Mouse (Mus musculus): ENCODE measurements around the gene Kras. TPM values are rescaled to one million over a fixed set of nuclear protein-coding genes. Genes with fewer than 3 reads are reported as not detected.

Gene Kras
- total and polyA plus RNA-seq, 2 experiments from 2014 or later: 16.8 to 34.2 TPM

DNA sequence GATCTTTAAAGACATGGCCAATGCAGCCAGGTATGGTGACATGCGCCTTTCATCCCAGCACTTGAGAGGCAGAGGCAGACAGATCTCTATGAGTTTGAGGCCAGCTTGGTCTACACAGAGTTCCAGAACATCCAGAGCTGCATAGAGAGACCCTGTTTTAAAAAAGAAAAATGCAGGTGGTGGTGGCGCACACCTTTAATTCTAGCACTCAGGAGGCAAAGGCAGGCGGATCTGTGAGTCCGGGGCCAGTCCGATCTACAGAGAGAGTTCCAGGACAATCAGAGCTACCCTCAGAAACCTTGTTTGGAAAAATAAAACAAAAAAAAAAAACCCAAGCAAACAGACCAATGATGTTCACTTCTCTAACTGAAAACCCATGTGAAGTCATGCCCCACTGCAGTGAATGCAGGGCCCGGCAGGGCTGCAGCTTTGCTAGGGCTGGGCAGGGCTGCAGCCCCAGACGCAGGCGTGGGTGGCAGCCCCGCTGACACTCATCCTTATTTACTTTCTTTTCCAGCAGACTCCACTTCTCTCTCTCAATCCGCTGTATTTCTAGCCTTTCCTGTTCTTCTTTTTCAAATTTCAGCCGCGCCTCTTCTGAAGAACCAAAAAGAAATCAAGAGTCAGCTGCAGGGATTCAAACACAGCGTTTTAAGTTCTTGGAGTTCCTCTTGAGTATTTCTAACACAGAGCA is 47.5 kb downstream of the Kras start:
- H3K4me2 ChIP-seq (ENCODE audit: low read depth, low read length): no peak overlapping the region
- DNase-seq (ENCODE audit: low spot score): no peak
- 76% methylated on average over 13 of the region's 13 CpGs for WGBS
- H3K9ac ChIP-seq (replicated peaks; ENCODE audit: low read depth, low read length): no peak overlapping the region
- H3K36me3 ChIP-seq (replicated peaks; ENCODE audit: control insufficient read depth, insufficient read depth, low read length): no peaks in the 10 kb centered on the region
- no peaks in the 10 kb centered on the region for H3K4me1 ChIP-seq (ENCODE audit: control insufficient read depth, insufficient read depth)
- no peak overlapping the region for H3K27ac ChIP-seq (ENCODE audit: low read depth)
- H3K4me3 ChIP-seq (ENCODE audit: low read depth, low read length): no peak overlapping the region
- no peak for ATAC-seq (ENCODE audit: insufficient read depth, low read depth)
- no peaks in the 10 kb centered on the region for H3K9me3 ChIP-seq (replicated peaks; ENCODE audit: control insufficient read depth, low read length)
- H3K27me3 ChIP-seq (ENCODE audit: control insufficient read depth, insufficient read depth, low read length): no peaks in the 10 kb centered on the region
- TF ChIP-seq EP300 (IDR thresholded peaks at IDR 0.05; ENCODE audit: low read depth) (no peak), CTCF (IDR thresholded peaks at IDR 0.05; ENCODE audit: low read depth) (no peak)

DNA sequence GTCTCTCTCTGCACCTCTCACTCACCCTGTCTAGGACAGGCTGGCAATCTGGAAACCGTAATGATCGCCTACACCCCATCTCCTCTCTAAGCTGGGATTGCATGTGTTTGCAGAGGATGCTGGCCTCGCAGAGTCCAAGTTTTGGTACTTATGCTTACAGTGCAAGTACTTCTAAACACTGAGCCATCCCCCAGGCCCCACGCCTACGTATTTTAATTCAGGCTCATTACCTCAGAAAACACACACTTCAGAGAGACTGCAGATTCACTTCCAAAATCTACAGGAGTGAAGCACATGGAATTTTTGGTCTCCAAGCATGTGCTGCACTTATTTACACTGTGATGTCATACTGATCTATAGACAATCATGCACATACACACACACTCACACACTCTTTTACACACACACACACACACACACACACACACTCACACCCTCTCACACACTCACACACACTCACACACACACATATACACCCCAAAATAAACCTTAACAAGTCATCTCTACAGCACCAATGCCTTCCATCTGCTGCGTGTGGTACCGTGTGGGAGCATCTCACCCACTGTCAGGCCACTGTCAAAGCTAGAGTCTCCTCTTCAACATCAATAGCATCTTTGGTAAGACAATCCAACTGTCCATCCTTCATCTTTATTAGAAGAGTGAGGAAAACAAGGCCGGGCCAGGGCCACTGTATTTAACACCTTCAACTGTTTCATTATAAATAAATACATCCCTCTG is 51.9 kb downstream of the Kras start:
- TF ChIP-seq EP300 (IDR thresholded peaks at IDR 0.05; ENCODE audit: low read depth) (no peak), CTCF (IDR thresholded peaks at IDR 0.05; ENCODE audit: low read depth) (no peak)
- WGBS: 88% methylated on average over 8 of the region's 8 CpGs
- Histone ChIP-seq H3K4me3 (ENCODE audit: low read depth, low read length) (no peak overlapping the region), H3K27me3 (ENCODE audit: control insufficient read depth, insufficient read depth, low read length) (no peaks in the 10 kb centered on the region), H3K36me3 (replicated peaks; ENCODE audit: control insufficient read depth, insufficient read depth, low read length) (no peaks in the 10 kb centered on the region), H3K9ac (replicated peaks; ENCODE audit: low read depth, low read length) (no peak overlapping the region), H3K4me1 (ENCODE audit: control insufficient read depth, insufficient read depth) (no peaks in the 10 kb centered on the region), H3K4me2 (ENCODE audit: low read depth, low read length) (no peak overlapping the region), H3K27ac (ENCODE audit: low read depth) (no peak overlapping the region), H3K9me3 (replicated peaks; ENCODE audit: control insufficient read depth, low read length) (no peaks in the 10 kb centered on the region)
- ATAC-seq (ENCODE audit: insufficient read depth, low read depth): no peak
- DNase-seq (ENCODE audit: low spot score): no peak

DNA sequence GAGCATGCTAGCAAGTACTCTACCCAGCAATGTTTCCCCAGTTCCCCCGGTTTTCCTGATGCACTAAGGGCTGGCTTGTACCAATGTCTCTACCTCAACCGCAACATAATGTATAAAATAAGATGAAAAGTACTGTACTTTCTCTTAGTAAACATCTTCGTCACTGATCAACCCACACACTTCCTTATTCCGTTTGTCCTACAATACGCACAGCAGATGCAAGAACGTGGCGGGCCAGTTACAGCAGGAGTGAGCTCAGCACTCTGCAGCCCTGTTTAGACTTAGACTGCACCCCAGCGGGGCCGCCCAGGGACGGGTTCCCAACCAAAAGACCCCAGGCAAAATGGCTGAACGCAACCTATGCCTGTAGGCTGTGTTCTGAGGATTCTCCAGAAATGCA is 56.6 kb downstream of the Kras start:
- Histone ChIP-seq H3K27me3 (ENCODE audit: control insufficient read depth, insufficient read depth, low read length) (no peaks in the 10 kb centered on the region), H3K4me1 (ENCODE audit: control insufficient read depth, insufficient read depth) (no peaks in the 10 kb centered on the region), H3K9me3 (replicated peaks; ENCODE audit: control insufficient read depth, low read length) (no peaks in the 10 kb centered on the region), H3K4me2 (ENCODE audit: low read depth, low read length) (no peak overlapping the region), H3K36me3 (replicated peaks; ENCODE audit: control insufficient read depth, insufficient read depth, low read length) (no peaks in the 10 kb centered on the region; the same call in 1 of the 2 replicates), H3K27ac (ENCODE audit: low read depth) (no peak overlapping the region), H3K4me3 (ENCODE audit: low read depth, low read length) (no peak overlapping the region), H3K9ac (replicated peaks; ENCODE audit: low read depth, low read length) (no peak overlapping the region)
- ATAC-seq (ENCODE audit: insufficient read depth, low read depth): no peak
- TF ChIP-seq EP300 (IDR thresholded peaks at IDR 0.05; ENCODE audit: low read depth): no peak
- DNase-seq (ENCODE audit: low spot score): no peak
- WGBS: 73% methylated on average over 11 of the region's 11 CpGs

DNA sequence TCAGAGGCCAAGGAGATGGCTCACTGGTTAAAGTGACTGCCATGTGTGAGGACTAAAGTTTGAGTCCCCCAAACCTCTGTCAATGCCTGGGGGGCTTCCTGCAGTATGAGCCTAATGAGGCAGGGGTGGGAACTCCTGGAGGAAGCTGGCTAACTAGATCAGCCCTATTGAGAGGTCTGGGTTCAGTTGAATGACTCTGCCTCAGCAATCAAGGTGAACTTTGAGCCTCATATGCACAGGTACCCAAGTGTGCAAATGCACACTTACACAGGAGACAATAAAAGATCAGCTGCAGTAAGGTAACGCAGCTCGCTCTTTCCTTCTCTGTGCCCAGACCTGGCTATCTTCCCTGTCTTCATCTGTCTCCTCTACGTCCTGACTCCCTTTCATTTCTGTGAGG is 57.0 kb downstream of the Kras start:
- DNase-seq (ENCODE audit: low spot score): no peak
- Histone ChIP-seq H3K4me2 (ENCODE audit: low read depth, low read length) (no peak overlapping the region), H3K9ac (replicated peaks; ENCODE audit: low read depth, low read length) (no peak overlapping the region), H3K4me1 (ENCODE audit: control insufficient read depth, insufficient read depth) (no peaks in the 10 kb centered on the region), H3K4me3 (ENCODE audit: low read depth, low read length) (no peak overlapping the region), H3K9me3 (replicated peaks; ENCODE audit: control insufficient read depth, low read length) (no peaks in the 10 kb centered on the region), H3K27me3 (ENCODE audit: control insufficient read depth, insufficient read depth, low read length) (no peaks in the 10 kb centered on the region), H3K27ac (ENCODE audit: low read depth) (no peak overlapping the region), H3K36me3 (replicated peaks; ENCODE audit: control insufficient read depth, insufficient read depth, low read length) (no peaks in the 10 kb centered on the region; the same call in 1 of the 2 replicates)
- no peak for TF ChIP-seq CTCF (IDR thresholded peaks at IDR 0.05; ENCODE audit: low read depth)
- no peak for TF ChIP-seq EP300 (IDR thresholded peaks at IDR 0.05; ENCODE audit: low read depth)
- no peak for ATAC-seq (ENCODE audit: insufficient read depth, low read depth)
- 67% methylated on average over 3 of the region's 3 CpGs for WGBS

DNA sequence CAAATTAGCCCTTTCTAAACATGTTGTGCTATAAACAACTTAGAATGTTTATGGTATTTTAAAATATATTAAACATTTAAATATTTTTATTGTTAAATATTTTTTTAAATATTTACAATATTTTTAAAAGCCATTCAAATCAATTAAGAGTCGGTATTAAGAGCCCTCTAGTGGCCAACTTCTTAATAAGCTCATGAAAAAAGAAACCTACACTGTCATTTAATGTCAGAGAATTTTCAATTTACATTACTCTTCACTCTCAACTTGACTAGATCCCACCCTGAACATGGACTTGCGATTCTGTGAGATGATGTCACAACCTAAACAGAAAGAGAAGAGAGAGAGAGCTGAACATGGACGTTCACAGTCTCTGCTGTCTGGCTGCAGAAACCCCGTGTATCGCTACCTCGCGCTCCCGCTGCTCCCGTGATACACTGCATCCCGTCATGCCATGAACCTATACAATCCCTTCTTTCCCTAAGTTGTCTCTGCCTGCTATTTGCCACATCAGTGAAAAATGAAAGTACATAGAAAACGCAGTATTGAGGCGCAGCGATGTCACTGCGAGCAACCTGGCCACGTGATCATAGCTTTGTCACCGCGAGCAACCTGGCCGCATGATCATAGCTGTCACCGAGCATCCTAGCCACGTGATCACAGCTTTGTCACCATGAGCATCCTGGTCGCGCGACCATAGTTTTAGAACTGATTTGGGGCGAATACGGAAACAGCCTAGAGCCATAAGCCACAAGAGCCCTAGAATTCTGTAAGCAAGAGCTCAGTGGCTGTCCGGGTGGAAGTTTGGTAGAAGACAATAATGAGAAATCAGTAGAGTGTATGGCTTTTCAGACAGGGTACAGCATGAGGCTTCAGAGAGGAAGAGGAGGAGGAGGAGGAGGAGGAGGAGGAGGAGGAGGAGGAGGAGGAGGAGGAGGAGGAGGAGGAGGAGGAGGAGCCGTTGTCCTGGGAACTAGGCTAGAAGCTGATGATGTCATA is 62.6 kb downstream of the Kras start:
- Histone ChIP-seq H3K9me3 (replicated peaks; ENCODE audit: control insufficient read depth, low read length) (no peaks in the 10 kb centered on the region), H3K27ac (ENCODE audit: low read depth) (no peak overlapping the region), H3K36me3 (replicated peaks; ENCODE audit: control insufficient read depth, insufficient read depth, low read length) (no peaks in the 10 kb centered on the region; the same call in none of the 2 replicates), H3K9ac (replicated peaks; ENCODE audit: low read depth, low read length) (no peak overlapping the region), H3K4me2 (ENCODE audit: low read depth, low read length) (peak overlapping the region; percentile 55), H3K4me1 (ENCODE audit: control insufficient read depth, insufficient read depth) (peaks cover under 1% of the 10 kb centered on the region; the same call in 1 of the 2 replicates), H3K27me3 (ENCODE audit: control insufficient read depth, insufficient read depth, low read length) (no peaks in the 10 kb centered on the region), H3K4me3 (ENCODE audit: low read depth, low read length) (peak overlapping the region; percentile 26)
- WGBS: 52% methylated on average over 27 of the region's 27 CpGs
- peak; percentile 52 for TF ChIP-seq CTCF (IDR thresholded peaks at IDR 0.05; ENCODE audit: low read depth)
- TF ChIP-seq EP300 (IDR thresholded peaks at IDR 0.05; ENCODE audit: low read depth): no peak
- DNase-seq (ENCODE audit: low spot score) (no peak), ATAC-seq (ENCODE audit: insufficient read depth, low read depth) (no peak)

Measured in heart, postnatal 0 days (tissue).